Mouse (Mus musculus) ES-E14 (cell line): ENCODE results near the gene Gm49721. TPM values are rescaled to one million over a fixed set of nuclear protein-coding genes. Genes with fewer than 3 reads are reported as not detected.
"Not testable (repeated sequence)": the region's sequence is repeated elsewhere in the genome, so short reads cannot be mapped to it uniquely, and the experiment has no call there.

Source experiments
- DNase-seq: peaks from one replicate; pipeline ENCODE4 v3.0.0-alpha.2; 2013; ENCODE audit warnings: low read depth, low spot score
- H3K27ac ChIP-seq: 2 replicates; pipeline ENCODE4 v1.5.1; 2012; ENCODE audit warnings: low read depth, mild to moderate bottlenecking, low read length, moderate library complexity, mixed read lengths; ENCODE audit not compliant: poor library complexity, insufficient read depth, severe bottlenecking
- H3K36me3 ChIP-seq: 2 replicates; pipeline ENCODE4 v1.6.1; 2012; ENCODE audit warnings: mild to moderate bottlenecking, low read length, moderate library complexity, mixed read lengths; ENCODE audit not compliant: control insufficient read depth, poor library complexity, insufficient read depth, severe bottlenecking
- H3K4me1 ChIP-seq, 2 experiments: fragments of 150-350 bp in 1 of 2; sonication (generic) in 1 of 2; 2 replicates each; pipeline ENCODE4 v1.6.1; 2012; ENCODE audit warnings: low read length in 2 of 2, mild to moderate bottlenecking in 1 of 2, mixed read lengths in 1 of 2; ENCODE audit not compliant: control insufficient read depth in 2 of 2, insufficient read depth in 2 of 2, poor library complexity in 1 of 2
- H3K4me3 ChIP-seq, 2 experiments: fragments of 150-350 bp in 1 of 2; sonication (generic) in 1 of 2; 2 replicates each; pipeline ENCODE4 v1.5.1; 2012; ENCODE audit warnings: low read length in 2 of 2, low read depth in 1 of 2, mild to moderate bottlenecking in 1 of 2, mixed read lengths in 1 of 2; ENCODE audit not compliant: insufficient read depth in 1 of 2, poor library complexity in 1 of 2, severe bottlenecking in 1 of 2
- H3K9ac ChIP-seq: 2 replicates; pipeline ENCODE4 v1.6.1; 2012; ENCODE audit warnings: low read depth, mild to moderate bottlenecking, low read length, mixed read lengths; ENCODE audit not compliant: poor library complexity, insufficient read depth, severe bottlenecking
- H3K9me3 ChIP-seq: fragments of 150-350 bp; sonication (generic); 2 replicates; pipeline ENCODE4 v1.6.1; 2012; ENCODE audit warnings: low read depth, mild to moderate bottlenecking, low read length; ENCODE audit not compliant: control insufficient read depth, insufficient read depth
- in situ Hi-C, 2 experiments: fragments of 600-800 bp; cut with MboI; formaldehyde crosslinking; loops; one replicate each; pipeline ENCODE4 v1.15.1; 2025; ENCODE audit warnings: low sequenced_read_pairs in 2 of 2, inconsistent platforms in 1 of 2; ENCODE audit not compliant: unreplicated experiment in 2 of 2
- total RNA-seq: library from RNA; depleted of rRNA; stranded (reverse); fragments of 300-350 nt; gene quantifications from 2 replicates; pipeline ENCODE4 v1.2.3, GENCODE M21; 2012

Gm49721 gene
- total RNA-seq, 1 experiment = 0.27 TPM

DNA sequence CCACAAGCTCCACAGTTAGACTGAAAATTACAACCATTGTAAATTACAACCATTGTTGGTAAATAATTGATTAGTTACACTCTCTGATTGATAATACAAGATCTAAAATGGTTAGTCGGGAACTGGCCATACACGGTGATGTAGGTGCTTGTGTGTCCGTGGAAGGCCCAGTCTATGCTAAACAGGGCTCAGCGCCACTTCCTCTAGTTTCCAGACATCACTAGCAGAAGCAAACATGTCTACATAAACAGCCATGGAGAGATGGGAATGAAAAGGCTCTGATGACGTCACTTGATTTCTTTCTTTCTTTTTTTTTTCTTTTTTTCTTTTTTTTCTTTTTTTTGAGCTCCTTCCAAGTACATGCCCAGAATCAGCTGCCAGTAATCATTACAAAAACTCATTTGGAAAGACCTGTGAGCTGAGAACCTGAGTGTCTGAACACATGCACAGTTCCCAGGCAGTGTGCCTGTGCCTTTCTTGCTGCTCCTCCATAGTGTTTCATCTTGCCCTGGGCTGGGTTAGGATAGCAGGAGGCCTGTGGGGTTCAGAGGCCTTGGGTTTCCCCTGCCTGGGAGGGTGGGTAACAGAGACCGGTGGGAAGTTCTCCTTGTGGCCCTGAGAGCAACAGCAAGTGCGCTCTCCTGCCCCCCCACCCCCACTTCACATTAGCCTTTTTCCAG lies 91.0 kb downstream of the Gm49721 start:
- not testable (repeated sequence) for H3K27ac ChIP-seq, H3K4me3 ChIP-seq, H3K9me3 ChIP-seq, H3K4me1 ChIP-seq, H3K36me3 ChIP-seq, DNase-seq, H3K9ac ChIP-seq
- in situ Hi-C loops = loop anchor here in 1 of 2 experiments (25.0 kb wide), 1 partner anchor 993 kb away; no protein-coding TSS in a partner anchor

DNA sequence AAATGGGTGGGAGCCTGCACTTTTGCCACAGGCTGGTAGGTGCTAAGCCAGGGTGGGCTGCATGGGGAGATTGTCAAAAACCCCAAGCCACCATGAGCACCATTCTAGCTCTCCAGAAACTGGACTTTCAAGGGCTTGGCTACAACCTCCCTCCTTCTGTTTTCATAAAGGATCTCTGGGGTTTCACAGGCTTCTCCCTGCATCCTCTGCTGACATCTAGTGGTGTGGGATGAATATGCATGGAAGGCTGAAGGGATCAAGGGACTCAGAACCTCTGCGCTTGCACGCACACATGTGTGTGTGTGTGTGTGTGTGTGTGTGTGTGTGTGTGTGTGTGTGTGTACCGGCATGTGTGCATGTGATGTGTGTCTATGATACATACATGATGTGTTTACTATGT lies 95.8 kb downstream of the Gm49721 start:
- in situ Hi-C loops = loop anchor here in 1 of 2 experiments (25.0 kb wide), 1 partner anchor 988 kb away; no protein-coding TSS in a partner anchor
- not testable (repeated sequence) for H3K9ac ChIP-seq, H3K27ac ChIP-seq, H3K4me1 ChIP-seq, H3K4me3 ChIP-seq, H3K36me3 ChIP-seq, H3K9me3 ChIP-seq
- peak; percentile 8 for DNase-seq

DNA sequence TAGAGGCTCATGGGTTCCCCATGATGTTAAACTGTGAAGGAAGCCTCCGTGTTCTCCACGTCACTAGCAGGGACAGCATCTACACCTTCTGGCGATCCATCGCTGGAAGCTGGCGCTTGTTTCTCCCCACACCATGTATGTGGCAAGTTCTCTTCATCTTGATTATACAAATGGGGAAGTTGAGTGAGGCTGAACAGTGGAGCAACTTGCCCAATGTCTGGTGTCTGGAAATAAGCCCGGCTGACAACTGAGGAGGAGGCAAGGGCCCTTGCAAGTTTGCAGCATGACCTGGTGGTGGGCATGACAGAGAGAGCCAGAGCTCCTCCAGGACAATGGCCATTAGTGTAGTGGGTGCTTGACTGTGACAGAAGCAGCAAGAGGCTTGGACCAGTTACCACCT lies 96.8 kb downstream of the Gm49721 start:
- H3K4me1 ChIP-seq, H3K9ac ChIP-seq, H3K27ac ChIP-seq, in situ Hi-C loops, H3K9me3 ChIP-seq, H3K4me3 ChIP-seq, DNase-seq, H3K36me3 ChIP-seq: not testable (repeated sequence)

DNA sequence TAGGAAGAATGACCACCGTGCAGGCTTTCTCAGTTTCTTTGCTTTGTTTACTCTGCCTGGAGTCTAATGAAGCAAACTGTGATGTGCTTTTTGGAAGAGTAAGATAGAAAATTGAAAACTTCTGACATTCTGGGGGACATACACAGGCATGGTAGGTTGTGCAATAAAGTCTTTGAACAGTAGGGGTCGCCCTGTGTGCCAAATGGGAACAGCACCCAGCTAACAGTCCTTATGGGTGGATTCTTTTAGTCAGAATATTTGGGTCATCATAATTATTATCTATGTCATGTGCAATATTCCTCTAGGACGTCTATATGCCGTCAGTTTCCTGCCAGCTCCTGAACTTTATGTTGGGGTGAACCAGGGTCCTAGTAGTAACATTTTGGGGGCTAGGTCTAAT lies 100.9 kb downstream of the Gm49721 start:
- H3K4me3 ChIP-seq, in situ Hi-C loops, H3K9me3 ChIP-seq, H3K27ac ChIP-seq, H3K4me1 ChIP-seq, DNase-seq, H3K9ac ChIP-seq, H3K36me3 ChIP-seq: not testable (repeated sequence)

GRCm38 (mm10) chr17:7084523-7084922 lies 105.8 kb downstream of the Gm49721 start:
- H3K4me1 ChIP-seq, DNase-seq, H3K27ac ChIP-seq, H3K4me3 ChIP-seq, in situ Hi-C loops, H3K9ac ChIP-seq, H3K36me3 ChIP-seq, H3K9me3 ChIP-seq: not testable (repeated sequence)

GRCm38 (mm10) chr17:7085469-7086168 lies 106.9 kb downstream of the Gm49721 start:
- H3K9ac ChIP-seq, H3K9me3 ChIP-seq, H3K4me3 ChIP-seq, H3K27ac ChIP-seq, H3K36me3 ChIP-seq, DNase-seq, H3K4me1 ChIP-seq, in situ Hi-C loops: not testable (repeated sequence)

DNA sequence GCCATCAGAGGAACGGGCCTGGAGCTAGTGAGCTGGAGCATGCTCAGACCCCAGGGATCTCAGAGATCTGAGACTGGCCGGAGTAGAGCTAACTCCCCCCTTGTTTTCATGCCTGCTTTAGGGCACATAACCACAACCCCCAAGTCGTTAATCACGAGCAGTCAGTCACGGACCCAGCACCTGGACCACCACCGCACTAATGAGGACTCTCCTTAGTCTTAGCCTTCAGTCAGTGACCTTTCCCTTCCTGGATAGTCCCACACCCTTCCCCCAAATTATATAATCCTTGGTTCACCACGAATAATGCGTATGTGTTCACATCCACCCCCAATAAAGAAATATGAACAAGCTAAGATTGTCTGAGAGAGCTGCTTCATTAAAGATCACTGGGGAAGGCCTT lies 108.1 kb downstream of the Gm49721 start:
- not testable (repeated sequence) for H3K9ac ChIP-seq, H3K36me3 ChIP-seq

More for the DNA sequence above, 108.1 kb downstream of the Gm49721 start:
- H3K4me1 ChIP-seq, DNase-seq, H3K27ac ChIP-seq, H3K4me3 ChIP-seq, H3K9me3 ChIP-seq, in situ Hi-C loops: not testable (repeated sequence)
